10 mouse cellular contexts compared by ENCODE assay signal in the genomic region with DNA sequence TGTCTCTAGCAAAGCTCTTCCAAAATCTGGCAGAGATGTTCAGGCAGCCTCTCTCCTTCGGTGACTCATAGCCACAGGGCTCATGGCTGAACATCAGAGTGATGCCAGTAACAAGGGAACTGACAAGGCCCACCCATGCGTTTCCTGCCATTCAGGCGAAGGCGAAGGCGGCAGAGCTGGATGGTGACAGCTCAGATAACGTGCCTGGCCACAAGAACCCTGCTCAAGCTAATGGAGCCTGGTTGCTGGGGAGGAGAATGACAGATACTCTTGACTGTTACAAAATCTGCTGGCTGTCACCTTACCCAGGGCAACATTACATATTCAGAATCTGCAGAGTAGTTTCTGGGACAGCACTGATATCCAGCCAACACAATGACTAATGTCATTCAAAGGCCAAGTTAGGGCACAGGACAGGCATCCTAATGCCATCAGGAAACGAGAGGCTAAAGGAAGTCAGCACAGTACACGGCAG. TPM values are rescaled to one million over a fixed set of nuclear protein-coding genes. Genes with fewer than 3 reads are reported as not detected.
A peak's percentile ranks its signal among the peaks of the same experiment; 100 is the strongest.
DNase-seq lines count a peak whose midpoint lies in the region; ATAC-seq lines count a peak whose summit lies in the region.
"Had no signal": no experiment of that assay in that cellular context is flagged by ENCODE, and none has a peak within 500 bp of the region (broad histone marks: within the 10 kb centered on the region; RNA-seq: fewer than 3 reads in every experiment).

No protein-coding gene starts in this region.

- H3K4me2 ChIP-seq in liver, embryonic 11.5 days = no peak overlapping the region
- no peak overlapping the region for H3K4me2 ChIP-seq in neural tube, embryonic 15.5 days
- H3K4me2 ChIP-seq: limb, embryonic 15.5 days; stomach, embryonic 15.5 days had no signal

- H3K27ac ChIP-seq in liver, embryonic 11.5 days (ENCODE audit: low read depth, low read length) = no peak overlapping the region
- H3K27ac ChIP-seq in neural tube, embryonic 15.5 days (replicated peaks) = no peak overlapping the region
- H3K27ac ChIP-seq: limb, embryonic 15.5 days; stomach, embryonic 15.5 days had no signal

- WGBS in liver, embryonic 11.5 days = 38% methylated on average over 8 of the region's 8 CpGs
- WGBS in neural tube, embryonic 15.5 days = 78% methylated on average over 8 of the region's 8 CpGs

- H3K36me3 ChIP-seq in liver, embryonic 11.5 days (ENCODE audit: control insufficient read depth, insufficient read depth, low read length) = 0 out of 2 replicates have a peak, but pooled peaks cover 2% of the 10 kb centered on the region
- H3K36me3 ChIP-seq in neural tube, embryonic 15.5 days = no peaks in the 10 kb centered on the region
- H3K36me3 ChIP-seq: limb, embryonic 15.5 days; stomach, embryonic 15.5 days had no signal

- no peak overlapping the region for H3K4me3 ChIP-seq in liver, embryonic 11.5 days (ENCODE audit: low read depth, low read length)
- no peak overlapping the region for H3K4me3 ChIP-seq in neural tube, embryonic 15.5 days (replicated peaks)
- H3K4me3 ChIP-seq: limb, embryonic 15.5 days; stomach, embryonic 15.5 days had no signal

- peaks cover 9% of the 10 kb centered on the region for H3K4me1 ChIP-seq in liver, embryonic 11.5 days (replicated peaks; ENCODE audit: control insufficient read depth, insufficient read depth, low read length)
- no peaks in the 10 kb centered on the region for H3K4me1 ChIP-seq in neural tube, embryonic 15.5 days
- H3K4me1 ChIP-seq: limb, embryonic 15.5 days; stomach, embryonic 15.5 days had no signal

- peak; percentile 65 to 79 for ATAC-seq in hematopoietic stem cell, adult 5-6 weeks (replicated peaks in 1 of 2; ENCODE audit: insufficient read depth in 1 of 2, low FRiP score in 2 of 2, low TSS enrichment in 1 of 2, low read depth in 1 of 2, poor library complexity in 2 of 2, severe bottlenecking in 2 of 2)
- ATAC-seq in liver, embryonic 11.5 days (replicated peaks; ENCODE audit: low FRiP score) = peak; percentile 55; the same call in 1 of the 2 replicates
- no peak for ATAC-seq in neural tube, embryonic 15.5 days (ENCODE audit: low FRiP score)
- no peak for ATAC-seq in activated CD4-positive, CD25-positive, alpha-beta regulatory T cell, adult 4 months

- no peak overlapping the region for H3K9ac ChIP-seq in liver, embryonic 11.5 days (ENCODE audit: low read depth, low read length)
- H3K9ac ChIP-seq in neural tube, embryonic 15.5 days (replicated peaks) = no peak overlapping the region
- H3K9ac ChIP-seq: limb, embryonic 15.5 days; stomach, embryonic 15.5 days had no signal

- no peaks in the 10 kb centered on the region for H3K9me3 ChIP-seq in liver, embryonic 11.5 days (ENCODE audit: control insufficient read depth, low read length)
- no peaks in the 10 kb centered on the region for H3K9me3 ChIP-seq in neural tube, embryonic 15.5 days (replicated peaks)
- H3K9me3 ChIP-seq: limb, embryonic 15.5 days; stomach, embryonic 15.5 days had no signal

- DNase-seq in cerebellum, adult 11-12 months = peak; percentile 42
- DNase-seq in cerebellum, adult 9-10 months = no peak
- peak; percentile 90 for DNase-seq in Muller cell, postnatal 12 days (ENCODE audit: inconsistent ontology term)
- DNase-seq in frontal cortex, adult 2 months (ENCODE audit: extremely low spot score in 1 of 2, low spot score in 1 of 2) = peak; percentile 58 to 80
- DNase-seq in liver, embryonic 11.5 days (ENCODE audit: low spot score) = no peak

- H3K27me3 ChIP-seq in liver, embryonic 11.5 days (replicated peaks; ENCODE audit: control insufficient read depth, insufficient read depth, low read length) = no peaks in the 10 kb centered on the region
- no peaks in the 10 kb centered on the region for H3K27me3 ChIP-seq in neural tube, embryonic 15.5 days (replicated peaks)
- H3K27me3 ChIP-seq: limb, embryonic 15.5 days; stomach, embryonic 15.5 days had no signal

RNA-seq across cellular contexts. Expression of a gene that starts 11.9 kb away (rescaled TPM):
- 22.3 and 22.7 TPM in 2 replicates for polyA plus RNA-seq in frontal cortex, adult 2 months (2012; rRNA removed)
- 35.1 and 39.9 TPM in 2 replicates for total RNA-seq in hematopoietic stem cell, adult 5-6 weeks (2017)
- 27.2 and 32.9 TPM in 2 replicates for polyA plus RNA-seq in liver, embryonic 11.5 days (2014; fragmentation: Nextera tagmentation; extraction: Ambion mirVana)
- polyA plus RNA-seq in neural tube, embryonic 15.5 days (2015; fragmentation: Nextera tagmentation; extraction: Ambion mirVana) = 21.6 and 22.0 TPM in 2 replicates
- 10 to 100 TPM in 1 of 2 experiments, 1 to 10 TPM in 1; 7.0 to 19.7 TPM for polyA plus RNA-seq in activated CD4-positive, CD25-positive, alpha-beta regulatory T cell, adult 4 months (2017; shearing (Covaris generic))

RNA-seq across cellular contexts. Expression of a gene that starts 12.3 kb away (rescaled TPM):
- 35.4 and 39.4 TPM in 2 replicates for polyA plus RNA-seq in frontal cortex, adult 2 months (2012; rRNA removed)
- total RNA-seq in hematopoietic stem cell, adult 5-6 weeks (2017) = 36.6 and 65.5 TPM in 2 replicates
- polyA plus RNA-seq in liver, embryonic 11.5 days (2014; fragmentation: Nextera tagmentation; extraction: Ambion mirVana) = 130 and 141 TPM in 2 replicates
- 66.4 and 72.8 TPM in 2 replicates for polyA plus RNA-seq in neural tube, embryonic 15.5 days (2015; fragmentation: Nextera tagmentation; extraction: Ambion mirVana)
- polyA plus RNA-seq in activated CD4-positive, CD25-positive, alpha-beta regulatory T cell, adult 4 months (2017; shearing (Covaris generic)) = 10 to 100 TPM; 72.4 to 81.8 TPM

RNA-seq across cellular contexts. Expression of a gene that starts 44.5 kb away (rescaled TPM):
- polyA plus RNA-seq in frontal cortex, adult 2 months (2012; rRNA removed) = 1.3 and 1.5 TPM in 2 replicates
- not detected in 2 replicates for total RNA-seq in hematopoietic stem cell, adult 5-6 weeks (2017)
- polyA plus RNA-seq in liver, embryonic 11.5 days (2014; fragmentation: Nextera tagmentation; extraction: Ambion mirVana) = not detected in 2 replicates
- 0.38 and 0.52 TPM in 2 replicates for polyA plus RNA-seq in neural tube, embryonic 15.5 days (2015; fragmentation: Nextera tagmentation; extraction: Ambion mirVana)
- polyA plus RNA-seq in activated CD4-positive, CD25-positive, alpha-beta regulatory T cell, adult 4 months (2017; shearing (Covaris generic)) = not detected

Comparison
In these comparisons a context has a peak if more than half of its experiments do, and no peak if none do; other contexts are left out.
1. DNase-seq: peak in cerebellum, adult 11-12 months (single experiment), Muller cell, postnatal 12 days (single experiment) and frontal cortex, adult 2 months (2 of 2); none in cerebellum, adult 9-10 months (single experiment) and liver, embryonic 11.5 days (single experiment).
2. ATAC-seq: peak in hematopoietic stem cell, adult 5-6 weeks (2 of 2) and liver, embryonic 11.5 days (single experiment); none in neural tube, embryonic 15.5 days (single experiment) and activated CD4-positive, CD25-positive, alpha-beta regulatory T cell, adult 4 months (single experiment).